Mouse (Mus musculus) cerebellum, adult 8-10 months (tissue): ENCODE results near the gene Tff3.

Experiments
- DNase-seq: peaks from one replicate; pipeline ENCODE4 v3.0.0; 2022

Gene Tff3

GRCm38 (mm10) chr17:31129452-31129851, at the start of gene Tff3:
TSS of gene Tff3 (minus strand) at chr17:31129646.
- DNase-seq: no peak

DNA sequence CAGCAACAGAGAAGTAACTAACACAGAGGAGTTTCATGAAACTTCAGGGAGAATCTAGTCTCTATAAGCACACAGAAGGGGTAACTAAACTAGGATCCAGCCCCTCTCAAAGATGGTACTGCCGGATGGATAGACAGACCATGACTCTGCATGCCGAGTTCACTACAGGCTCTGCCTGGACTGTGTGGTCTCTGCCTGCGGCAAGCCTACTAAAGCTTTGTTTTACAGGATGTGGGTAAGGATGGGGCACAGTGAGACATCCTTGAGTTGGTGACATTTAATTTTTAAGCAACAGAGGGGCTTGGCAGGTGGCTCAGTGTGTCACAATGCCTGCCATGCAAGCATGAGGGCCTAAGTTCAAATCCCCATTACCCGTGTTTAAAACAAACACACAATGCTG, 46.9 kb upstream of the Tff3 start:
- no peak for DNase-seq

DNA sequence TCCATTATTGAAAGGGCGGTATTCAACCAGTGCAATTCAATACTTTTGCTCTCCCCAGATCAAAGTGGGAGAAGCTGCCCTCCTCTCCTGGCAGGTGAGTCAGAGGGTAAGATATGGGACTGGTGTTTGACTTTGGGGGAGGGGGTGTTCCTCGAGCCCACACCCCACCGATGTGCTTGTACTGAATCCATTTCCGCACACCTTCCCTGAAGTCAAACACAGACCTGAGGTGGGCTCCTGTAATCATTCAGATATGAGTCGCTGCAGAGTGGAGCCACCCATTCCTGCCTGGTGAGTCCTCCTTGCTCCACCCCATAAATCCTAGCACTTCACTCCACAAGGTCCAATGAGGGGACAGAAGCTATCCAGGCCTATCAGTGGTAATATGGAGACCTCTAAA, 40.4 kb upstream of the Tff3 start:
- no peak for DNase-seq

- DNase-seq: no peak
Measured at GRCm38 (mm10) chr17:31165127-31165526, 35.7 kb upstream of the Tff3 start, which contains the start of gene Tff1. TSS of gene Tff1 (minus strand) at chr17:31165277.

DNA sequence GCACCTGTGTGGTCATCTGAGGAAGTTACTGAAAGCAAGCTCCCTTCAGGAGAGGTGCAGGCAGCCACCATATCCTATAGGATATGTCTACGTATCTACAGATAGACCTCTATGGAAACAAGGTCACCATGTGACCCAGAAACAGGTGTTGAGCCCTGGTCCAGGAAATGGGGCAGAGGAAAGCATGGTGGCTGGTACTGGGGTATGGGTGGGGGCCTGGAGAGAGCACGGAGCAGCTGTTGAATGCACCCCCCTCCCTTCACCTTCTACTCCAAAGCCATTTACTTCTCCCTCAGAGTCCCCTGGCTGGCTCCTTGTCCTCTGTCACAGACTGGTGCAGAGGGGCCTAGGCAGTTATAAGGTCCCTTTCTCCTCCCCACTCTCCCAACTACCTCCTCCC, 34.4 kb upstream of the Tff3 start:
- no peak for DNase-seq

DNA sequence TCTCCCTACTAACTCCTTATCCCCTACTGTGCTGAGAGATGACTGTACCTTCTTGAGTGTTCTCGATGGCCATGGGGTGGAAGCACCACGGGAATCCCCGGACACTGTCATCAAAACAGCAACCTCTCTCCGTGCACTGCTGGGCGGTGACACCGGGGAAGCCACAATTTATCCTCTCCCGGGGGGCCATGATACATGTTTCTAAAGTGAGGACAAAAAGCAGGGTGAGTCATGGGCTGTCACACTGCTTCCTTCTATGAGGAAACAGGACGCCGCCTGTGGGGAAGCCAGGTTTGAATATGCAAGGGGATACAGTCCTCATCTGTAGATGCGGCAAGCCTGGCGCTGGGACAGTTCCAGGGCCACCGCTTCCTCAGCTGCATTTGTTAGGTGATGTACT, 33.2 kb upstream of the Tff3 start:
- DNase-seq: no peak

- DNase-seq: no peak
Measured at GRCm38 (mm10) chr17:31160291-31160690, 30.8 kb upstream of the Tff3 start.

- no peak for DNase-seq
Measured at GRCm38 (mm10) chr17:31157921-31158320, 28.5 kb upstream of the Tff3 start.

GRCm38 (mm10) chr17:31153785-31154184, 24.3 kb upstream of the Tff3 start:
- no peak for DNase-seq

DNA sequence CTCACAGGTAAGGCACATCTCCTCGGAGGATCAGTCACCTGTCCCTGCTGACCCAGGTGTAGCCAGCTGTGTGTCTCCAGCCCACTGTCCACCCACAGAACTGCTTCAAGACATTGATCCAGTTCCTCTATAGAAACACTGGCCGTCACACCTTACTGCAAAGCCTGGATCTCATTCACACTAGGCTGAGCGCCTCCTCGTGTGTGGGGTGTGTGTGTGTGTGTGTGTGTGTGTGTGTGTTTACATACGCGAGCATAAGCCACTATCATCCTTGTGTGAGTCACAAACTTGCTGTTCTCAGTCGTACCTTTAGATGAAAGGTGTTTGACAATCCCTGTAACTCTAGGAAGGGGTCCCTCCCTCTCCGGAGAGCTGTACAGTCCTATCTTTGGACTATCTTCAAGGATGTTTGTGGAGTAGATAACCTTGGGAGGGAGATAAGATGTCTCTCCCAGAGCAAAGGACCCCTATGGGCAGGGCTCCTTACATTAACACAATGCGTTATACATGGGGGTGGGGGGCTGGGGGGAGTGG, 23.6 kb upstream of the Tff3 start:
- no peak for DNase-seq

GRCm38 (mm10) chr17:31152512-31152911, 23.1 kb upstream of the Tff3 start:
- no peak for DNase-seq

DNA sequence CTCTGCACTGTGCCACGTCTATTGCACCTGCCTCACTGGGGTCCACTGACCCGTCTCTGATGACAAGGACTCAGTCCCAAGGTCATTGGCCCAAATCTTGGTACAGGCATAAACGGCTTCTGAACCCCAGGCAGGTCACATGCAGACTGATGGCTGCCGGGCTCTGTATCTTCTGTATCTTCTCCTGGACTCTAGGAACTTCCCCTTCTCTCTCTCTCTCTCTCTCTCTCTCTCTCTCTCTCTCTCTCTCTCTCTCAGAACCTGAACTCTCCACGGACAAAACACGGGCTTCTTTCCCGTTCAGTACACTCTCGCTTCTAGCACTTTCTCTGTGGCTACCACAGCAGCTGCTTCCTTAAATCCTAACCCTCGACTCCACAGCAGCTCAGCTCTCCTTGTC, 16.6 kb upstream of the Tff3 start:
- DNase-seq: no peak

DNA sequence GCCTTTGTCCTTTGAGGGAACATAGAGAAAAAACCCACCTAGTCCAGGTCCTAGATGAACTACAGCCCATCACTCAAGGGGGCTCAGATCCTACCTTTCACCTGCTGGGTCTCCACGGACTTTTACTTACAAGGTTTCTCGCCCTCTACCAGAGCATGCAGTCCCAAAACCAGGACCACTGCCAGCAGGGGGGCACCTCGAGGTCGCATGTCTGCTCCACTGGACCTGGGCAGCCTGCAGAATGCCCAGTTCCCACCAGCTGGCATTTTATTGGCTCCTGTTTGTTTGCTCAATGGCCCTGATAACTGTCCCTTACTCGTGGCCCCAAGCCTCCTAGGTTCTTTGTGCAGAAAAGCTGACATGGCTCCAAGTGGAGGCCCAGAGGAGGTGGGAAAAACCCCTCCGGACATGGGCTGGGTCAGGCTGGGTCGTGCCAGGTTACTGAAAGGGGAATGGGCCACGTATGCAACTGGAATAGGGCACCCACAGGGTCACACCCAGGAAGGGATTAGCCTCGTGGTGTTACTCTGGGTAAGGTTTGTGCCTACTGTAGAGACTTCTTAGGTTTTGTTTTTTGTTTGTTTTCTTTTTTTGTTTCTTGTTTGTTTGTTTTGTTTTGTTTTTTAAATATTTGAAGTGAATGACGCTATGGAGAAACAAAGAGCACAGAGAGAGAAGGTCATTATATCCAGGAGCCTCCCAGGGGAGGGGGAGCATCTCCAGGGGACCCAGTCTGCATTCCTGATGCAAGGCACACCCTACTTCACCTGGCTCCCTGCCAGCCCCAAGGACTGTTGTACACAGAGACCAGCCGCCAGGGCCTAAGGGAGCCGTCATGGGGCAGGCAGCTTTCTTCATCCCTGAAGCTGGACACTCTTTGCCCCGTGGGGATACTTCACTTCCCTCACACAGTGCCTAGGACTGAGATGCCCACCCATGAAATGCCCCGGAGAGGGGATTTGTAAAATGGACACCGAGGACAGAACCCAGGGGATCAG, 14.9 kb upstream of the Tff3 start, which contains the start of gene Tff2:
TSS of gene Tff2 (minus strand) at position 243 of the 998 bp plus-strand sequence.
- DNase-seq: no peak

DNA sequence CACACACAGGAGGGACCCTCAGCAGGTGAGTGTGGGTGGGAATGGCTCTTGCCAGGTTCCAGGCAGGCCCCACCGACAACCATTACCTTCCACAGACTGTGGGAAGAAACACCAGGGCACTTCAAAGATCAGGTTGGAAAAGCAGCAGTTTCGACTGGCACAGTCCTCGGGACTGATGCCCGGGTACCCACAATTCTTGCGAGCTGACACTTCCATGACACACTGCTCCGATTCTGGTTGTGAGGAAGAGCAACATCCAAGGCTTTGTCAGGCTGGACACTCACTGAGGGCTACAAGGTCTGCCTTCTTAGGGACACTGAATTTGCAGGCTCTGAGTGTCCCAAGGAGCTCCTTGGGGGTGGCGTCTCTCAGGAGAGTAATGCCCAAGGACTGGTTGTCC, 12.7 kb upstream of the Tff3 start:
- DNase-seq: no peak

DNA sequence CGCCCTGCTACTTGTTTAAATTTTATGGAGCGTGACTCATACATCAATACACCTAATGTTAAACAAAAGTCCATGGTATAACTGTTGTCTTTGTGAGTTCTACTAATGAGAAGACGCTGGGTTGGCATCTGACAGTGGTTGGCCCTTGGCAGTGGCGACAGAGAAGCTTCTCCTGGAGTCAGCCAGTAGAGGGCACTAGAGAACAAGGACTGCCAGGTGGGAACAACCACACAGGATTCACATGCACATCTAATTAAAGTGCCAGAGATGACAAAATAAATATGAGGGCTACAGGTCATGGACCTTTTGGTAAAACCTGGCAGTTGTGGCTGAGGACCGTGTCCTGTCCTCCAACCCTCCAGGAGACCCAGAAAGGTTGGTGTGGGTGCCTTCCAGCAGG, 9.0 kb upstream of the Tff3 start:
- DNase-seq: peak; percentile 79

DNA sequence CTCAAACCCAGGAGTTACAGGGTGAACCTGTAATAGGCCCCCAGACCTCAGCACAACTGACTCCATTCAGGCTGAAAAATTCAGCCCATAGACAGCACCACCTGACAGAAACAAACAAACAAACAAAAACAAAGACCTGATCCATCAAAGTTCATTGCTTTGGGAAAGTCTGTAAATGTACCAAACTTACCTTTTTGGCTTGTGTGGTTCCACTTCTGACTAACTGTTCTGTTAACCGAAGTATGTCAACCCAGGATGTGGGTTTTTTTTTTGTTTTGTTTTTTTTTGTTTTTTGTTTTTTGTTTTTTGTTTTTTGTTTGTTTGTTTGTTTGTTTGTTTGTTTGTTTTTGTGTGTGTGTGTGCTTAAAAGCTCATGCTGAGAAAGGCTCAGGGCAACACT, 7.4 kb upstream of the Tff3 start:
- no peak for DNase-seq

- DNase-seq: no peak
Measured at GRCm38 (mm10) chr17:31136291-31136690, 6.8 kb upstream of the Tff3 start.

- no peak for DNase-seq
Measured at GRCm38 (mm10) chr17:31134913-31135312, 5.5 kb upstream of the Tff3 start.

- DNase-seq: no peak
Measured at GRCm38 (mm10) chr17:31133776-31134175, 4.3 kb upstream of the Tff3 start.

DNA sequence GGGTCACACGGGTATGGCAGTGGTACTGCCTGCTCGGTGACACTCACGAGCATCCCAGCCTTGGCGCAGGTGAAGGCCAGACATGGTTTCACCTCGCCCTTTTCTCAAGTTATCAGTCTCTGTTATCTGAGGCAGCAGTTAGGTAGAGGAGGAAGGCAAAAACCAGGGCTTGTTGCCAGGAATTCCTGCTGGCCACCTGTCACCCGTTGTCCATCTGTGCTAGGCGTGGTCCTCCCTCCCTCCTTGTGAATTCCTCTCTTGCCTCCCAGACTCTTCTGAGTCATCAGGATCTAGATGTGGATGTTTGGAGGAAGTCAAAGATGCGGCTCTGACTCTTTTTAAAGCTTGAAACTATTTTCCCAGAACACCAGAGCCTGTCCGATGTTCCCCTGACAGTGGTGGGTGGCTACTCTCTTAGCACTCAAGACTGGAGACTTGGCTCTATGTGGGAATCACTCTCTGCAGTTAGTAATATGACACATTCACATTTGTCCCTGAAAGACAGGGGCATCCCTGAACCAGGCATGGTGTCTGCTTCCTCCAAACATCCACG, 1.9 kb upstream of the Tff3 start:
- DNase-seq: peak; percentile 95

- DNase-seq: peak; percentile 51
Measured at GRCm38 (mm10) chr17:31128708-31129318, 633 bp downstream of the Tff3 start.

- DNase-seq: peak; percentile 98
Measured at GRCm38 (mm10) chr17:31125548-31126266, 3.7 kb downstream of the Tff3 start.

DNA sequence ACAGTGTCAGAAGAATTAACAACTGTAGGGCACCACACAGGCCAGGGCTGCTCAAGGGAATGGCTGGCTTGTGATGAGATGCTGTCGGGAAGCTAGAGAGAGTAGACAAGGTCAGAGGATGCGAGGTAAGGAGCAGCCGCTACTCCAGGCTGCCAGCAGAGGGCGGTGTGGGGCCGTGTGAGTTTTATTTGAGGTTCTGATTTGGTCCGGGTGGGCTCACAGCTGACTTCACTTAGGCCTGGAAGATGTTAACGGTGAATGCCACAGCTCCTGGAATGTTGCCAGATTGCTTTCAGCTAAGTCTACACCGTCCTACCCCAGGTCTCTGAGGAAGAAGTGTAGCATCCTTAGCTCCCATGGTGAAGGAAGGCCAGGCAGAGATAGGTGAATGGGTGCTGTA, 7.5 kb downstream of the Tff3 start:
- DNase-seq: peak; percentile 79
